Mouse (Mus musculus) liver, embryonic 15.5 days (tissue): ENCODE data around the gene Ubl5. TPM values are rescaled to one million over a fixed set of nuclear protein-coding genes. Genes with fewer than 3 reads are reported as not detected.

Experiments used
- ATAC-seq: fragments of 200-750 bp; cut with Nextera tagmentation; 2 replicates; pipeline ENCODE4 v1.8.0; 2017; ENCODE audit warnings: moderate number of reproducible peaks, mild to moderate bottlenecking, moderate library complexity; ENCODE audit not compliant: insufficient read depth
- H3K27ac ChIP-seq: fragments of 300-500 bp; sonication (generic); replicated peaks from 2 replicates; pipeline ENCODE4 v1.5.1; 2015; ENCODE audit warnings: mild to moderate bottlenecking, inconsistent platforms
- H3K27me3 ChIP-seq: fragments of 300-500 bp; sonication (generic); 2 replicates; pipeline ENCODE4 v1.6.1; 2015; ENCODE audit warnings: mild to moderate bottlenecking, inconsistent platforms
- H3K36me3 ChIP-seq: fragments of 300-500 bp; sonication (generic); replicated peaks from 2 replicates; pipeline ENCODE4 v1.6.1; 2015; ENCODE audit warnings: moderate library complexity, mild to moderate bottlenecking, inconsistent platforms
- H3K4me1 ChIP-seq: fragments of 300-500 bp; sonication (generic); replicated peaks from 2 replicates; pipeline ENCODE4 v1.6.1; 2015; ENCODE audit warnings: inconsistent platforms
- H3K4me2 ChIP-seq: fragments of 300-500 bp; sonication (generic); 2 replicates; pipeline ENCODE4 v1.6.1; 2015; ENCODE audit warnings: moderate library complexity, mild to moderate bottlenecking, inconsistent platforms
- H3K4me3 ChIP-seq: fragments of 300-500 bp; sonication (generic); replicated peaks from 2 replicates; pipeline ENCODE4 v1.5.1; 2015; ENCODE audit warnings: mild to moderate bottlenecking, inconsistent platforms
- H3K9ac ChIP-seq: fragments of 300-500 bp; sonication (generic); 2 replicates; pipeline ENCODE4 v1.6.1; 2015; ENCODE audit warnings: moderate library complexity, mild to moderate bottlenecking, inconsistent platforms
- H3K9me3 ChIP-seq: fragments of 300-500 bp; sonication (generic); replicated peaks from 2 replicates; pipeline ENCODE4 v1.6.1; 2016; ENCODE audit warnings: inconsistent platforms
- WGBS: fragments of 180-500 bp; shearing (Covaris S2); methylation state at CpG from one replicate; pipeline ENCODE4 v1.1.7; 2015; ENCODE audit warnings: mixed read lengths; ENCODE audit not compliant: insufficient replicate concordance; 5-methylcytosine and 5-hydroxymethylcytosine counted together
- polyA plus RNA-seq: library from polyadenylated mRNA; unstranded; fragments of >200 nt; fragmentation: Nextera tagmentation; extraction: Ambion mirVana; gene quantifications from 2 replicates; pipeline ENCODE4 v1.2.1, GENCODE M21; 2015

Gene Ubl5
- polyA plus RNA-seq, 1 experiment from 2014 or later = 228 TPM

- Histone ChIP-seq H3K9ac (no peak overlapping the region), H3K27me3 (no peaks in the 10 kb centered on the region), H3K4me2 (no peak overlapping the region), H3K27ac (no peak overlapping the region), H3K36me3 (peaks cover 21% of the 10 kb centered on the region), H3K4me1 (peaks cover 30% of the 10 kb centered on the region), H3K9me3 (no peaks in the 10 kb centered on the region), H3K4me3 (no peak overlapping the region)
- no peak for ATAC-seq
- WGBS = 91% methylated on average over 19 of the region's 19 CpGs
These were observed 4.1 kb upstream of the Ubl5 start for GRCm38 (mm10) chr9:20638552-20638951.

GRCm38 (mm10) chr9:20639486-20639885, 3.2 kb upstream of the Ubl5 start:
- WGBS = 73% methylated on average over 4 of the region's 4 CpGs
- Histone ChIP-seq H3K27me3 (no peaks in the 10 kb centered on the region), H3K9ac (no peak overlapping the region), H3K4me1 (peaks cover 36% of the 10 kb centered on the region), H3K36me3 (peaks cover 21% of the 10 kb centered on the region), H3K27ac (no peak overlapping the region), H3K9me3 (no peaks in the 10 kb centered on the region), H3K4me2 (no peak overlapping the region), H3K4me3 (no peak overlapping the region)
- no peak for ATAC-seq

GRCm38 (mm10) chr9:20641501-20641900, 1.2 kb upstream of the Ubl5 start:
- peak overlapping the region; percentile 98 for H3K4me2 ChIP-seq
- H3K36me3 ChIP-seq = peaks cover 25% of the 10 kb centered on the region
- H3K4me1 ChIP-seq = peaks cover 50% of the 10 kb centered on the region
- no peak for ATAC-seq
- no peaks in the 10 kb centered on the region for H3K9me3 ChIP-seq
- WGBS = 29% methylated on average over 6 of the region's 6 CpGs
- peak overlapping the region; percentile 76 for H3K9ac ChIP-seq
- no peaks in the 10 kb centered on the region for H3K27me3 ChIP-seq
- H3K27ac ChIP-seq = no peak overlapping the region; the same call in 1 of the 2 replicates
- H3K4me3 ChIP-seq = peak overlapping the region; percentile 77

- peak; percentile 72 for ATAC-seq
- 1% methylated on average over 30 of the region's 30 CpGs for WGBS
- Histone ChIP-seq H3K4me2 (peak overlapping the region; percentile 98), H3K36me3 (peaks cover 37% of the 10 kb centered on the region), H3K9ac (peak overlapping the region; percentile 76), H3K27ac (peak overlapping the region; percentile 87), H3K9me3 (no peaks in the 10 kb centered on the region), H3K4me3 (peak overlapping the region; percentile 77), H3K4me1 (peaks cover 54% of the 10 kb centered on the region), H3K27me3 (no peaks in the 10 kb centered on the region)
These were observed 303 bp downstream of the Ubl5 start for GRCm38 (mm10) chr9:20642896-20643466.

GRCm38 (mm10) chr9:20643781-20644180, 1.1 kb downstream of the Ubl5 start:
- no peaks in the 10 kb centered on the region for H3K9me3 ChIP-seq
- peaks cover 61% of the 10 kb centered on the region for H3K4me1 ChIP-seq
- WGBS = 6% methylated on average over 13 of the region's 13 CpGs
- peak overlapping the region; percentile 87 for H3K27ac ChIP-seq
- ATAC-seq = no peak
- H3K27me3 ChIP-seq = no peaks in the 10 kb centered on the region
- peak overlapping the region; percentile 98 for H3K4me2 ChIP-seq
- H3K36me3 ChIP-seq = peaks cover 37% of the 10 kb centered on the region
- H3K4me3 ChIP-seq = peak overlapping the region; percentile 77
- peak overlapping the region; percentile 76 for H3K9ac ChIP-seq

GRCm38 (mm10) chr9:20644360-20645081, 1.8 kb downstream of the Ubl5 start, which contains the start of gene Fbxl12:
Gene Fbxl12 (minus strand): TSS chr9:20644767.
- ATAC-seq = peak; percentile 45
- under 1% methylated on average over 43 of the region's 43 CpGs for WGBS

GRCm38 (mm10) chr9:20645121-20645520, 2.4 kb downstream of the Ubl5 start:
- 2% methylated on average over 17 of the region's 17 CpGs for WGBS
- H3K9ac ChIP-seq = peak overlapping the region; percentile 76
- ATAC-seq = no peak
- peak overlapping the region; percentile 98 for H3K4me2 ChIP-seq
- no peaks in the 10 kb centered on the region for H3K9me3 ChIP-seq
- peak overlapping the region; percentile 77 for H3K4me3 ChIP-seq
- H3K36me3 ChIP-seq = peaks cover 30% of the 10 kb centered on the region
- peaks cover 74% of the 10 kb centered on the region for H3K4me1 ChIP-seq
- H3K27ac ChIP-seq = peak overlapping the region; percentile 87
- no peaks in the 10 kb centered on the region for H3K27me3 ChIP-seq

More at GRCm38 (mm10) chr9:20644360-20645081, 1.8 kb downstream of the Ubl5 start, which contains the start of gene Fbxl12:
- Histone ChIP-seq H3K27ac (peak within 1 kb of the TSS; percentile 87), H3K4me1 (peaks cover 69% of the 10 kb centered on the region), H3K9ac (peak within 1 kb of the TSS; percentile 76), H3K27me3 (no peaks in the 10 kb centered on the region), H3K4me3 (peak within 1 kb of the TSS; percentile 77), H3K4me2 (peak within 1 kb of the TSS; percentile 98), H3K36me3 (peaks cover 34% of the 10 kb centered on the region), H3K9me3 (no peaks in the 10 kb centered on the region)

GRCm38 (mm10) chr9:20651602-20652259, 9.1 kb downstream of the Ubl5 start, which contains the start of gene Pin1:
Gene Pin1 (plus strand): TSS chr9:20652095.
- peak within 1 kb of the TSS; percentile 86 for H3K9ac ChIP-seq
- H3K4me1 ChIP-seq = peaks cover 62% of the 10 kb centered on the region
- peaks cover 57% of the 10 kb centered on the region for H3K36me3 ChIP-seq
- H3K9me3 ChIP-seq = no peaks in the 10 kb centered on the region
- peak within 1 kb of the TSS; percentile 45 for H3K27ac ChIP-seq
- no peaks in the 10 kb centered on the region for H3K27me3 ChIP-seq
- H3K4me3 ChIP-seq = peak within 1 kb of the TSS; percentile 96
- under 1% methylated on average over 45 of the region's 45 CpGs for WGBS
- ATAC-seq = peak; percentile 98
- peak within 1 kb of the TSS; percentile 87 for H3K4me2 ChIP-seq

- Histone ChIP-seq H3K27ac (peak overlapping the region; percentile 45; the same call in 1 of the 2 replicates), H3K9ac (peak overlapping the region; percentile 86), H3K4me3 (peak overlapping the region; percentile 96), H3K4me2 (peak overlapping the region; percentile 87), H3K9me3 (no peaks in the 10 kb centered on the region), H3K36me3 (peaks cover 57% of the 10 kb centered on the region), H3K4me1 (peaks cover 62% of the 10 kb centered on the region), H3K27me3 (no peaks in the 10 kb centered on the region)
- under 1% methylated on average over 25 of the region's 25 CpGs for WGBS
- ATAC-seq = peak; percentile 11
These were observed 9.6 kb downstream of the Ubl5 start for GRCm38 (mm10) chr9:20652260-20652658.

GRCm38 (mm10) chr9:20653859-20654258, 11.2 kb downstream of the Ubl5 start:
- Histone ChIP-seq H3K36me3 (peaks cover 57% of the 10 kb centered on the region), H3K27ac (no peak overlapping the region), H3K4me3 (peak overlapping the region; percentile 96), H3K9ac (no peak overlapping the region), H3K4me1 (peaks cover 53% of the 10 kb centered on the region), H3K4me2 (peak overlapping the region; percentile 87), H3K9me3 (no peaks in the 10 kb centered on the region), H3K27me3 (no peaks in the 10 kb centered on the region)
- 85% methylated on average over 3 of the region's 3 CpGs for WGBS
- ATAC-seq = no peak

- H3K36me3 ChIP-seq = peaks cover 89% of the 10 kb centered on the region
- ATAC-seq = no peak
- H3K27me3 ChIP-seq = no peaks in the 10 kb centered on the region
- H3K4me1 ChIP-seq = peaks cover 25% of the 10 kb centered on the region
- H3K27ac ChIP-seq = no peak overlapping the region
- no peaks in the 10 kb centered on the region for H3K9me3 ChIP-seq
- H3K9ac ChIP-seq = no peak overlapping the region
- no peak overlapping the region for H3K4me2 ChIP-seq
- no peak overlapping the region for H3K4me3 ChIP-seq
- WGBS = 77% methylated on average over 3 of the region's 3 CpGs
These were observed 14.9 kb downstream of the Ubl5 start for GRCm38 (mm10) chr9:20657546-20657945.
